Mouse (Mus musculus) embryo, embryonic 11 days (tissue): ENCODE data around the gene Nol6.

ENCODE experiments used
- DNase-seq: peaks from one replicate; pipeline ENCODE4 v3.0.0-alpha.2; 2015

Gene Nol6

DNA sequence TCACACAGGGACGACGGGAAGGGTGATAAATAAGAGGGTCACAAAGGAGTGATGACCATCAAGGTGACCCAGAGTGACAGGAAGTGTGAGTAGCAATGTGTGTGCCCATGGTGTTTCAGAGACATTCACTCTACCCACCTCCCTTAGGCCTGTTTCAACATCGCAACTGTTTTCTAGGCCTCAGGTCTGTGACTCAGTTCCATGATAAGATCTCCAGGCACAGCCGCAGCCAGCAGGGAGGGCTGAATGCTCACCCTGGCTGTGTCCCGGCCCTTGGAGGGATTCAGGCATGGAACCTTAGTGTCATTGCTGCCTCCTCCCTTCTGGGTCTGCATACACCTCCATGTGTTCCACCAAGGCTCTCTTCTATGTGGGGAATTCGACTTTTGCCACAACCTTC, 45.5 kb downstream of the Nol6 start:
- DNase-seq, result no peak

DNA sequence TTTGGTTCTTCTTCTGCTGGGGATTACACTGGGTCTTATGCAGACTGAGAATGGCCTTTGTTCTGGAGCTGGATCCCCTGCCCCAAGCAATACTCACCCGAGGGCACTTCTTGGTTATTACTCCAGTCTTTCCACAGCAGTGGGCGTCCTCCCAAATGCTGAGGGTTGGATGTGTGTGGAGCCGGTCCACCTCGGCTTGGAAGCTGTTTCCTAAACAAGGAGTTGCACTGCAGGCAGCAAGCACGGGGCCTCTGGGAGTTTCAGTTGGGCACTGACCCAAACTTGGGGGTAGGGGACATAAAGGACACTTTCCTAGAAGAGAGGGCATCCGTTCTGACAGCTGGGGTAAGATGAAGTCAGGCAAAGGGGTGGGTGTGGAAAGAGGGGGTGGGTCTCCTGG, 49.8 kb downstream of the Nol6 start:
- DNase-seq, result no peak

DNA sequence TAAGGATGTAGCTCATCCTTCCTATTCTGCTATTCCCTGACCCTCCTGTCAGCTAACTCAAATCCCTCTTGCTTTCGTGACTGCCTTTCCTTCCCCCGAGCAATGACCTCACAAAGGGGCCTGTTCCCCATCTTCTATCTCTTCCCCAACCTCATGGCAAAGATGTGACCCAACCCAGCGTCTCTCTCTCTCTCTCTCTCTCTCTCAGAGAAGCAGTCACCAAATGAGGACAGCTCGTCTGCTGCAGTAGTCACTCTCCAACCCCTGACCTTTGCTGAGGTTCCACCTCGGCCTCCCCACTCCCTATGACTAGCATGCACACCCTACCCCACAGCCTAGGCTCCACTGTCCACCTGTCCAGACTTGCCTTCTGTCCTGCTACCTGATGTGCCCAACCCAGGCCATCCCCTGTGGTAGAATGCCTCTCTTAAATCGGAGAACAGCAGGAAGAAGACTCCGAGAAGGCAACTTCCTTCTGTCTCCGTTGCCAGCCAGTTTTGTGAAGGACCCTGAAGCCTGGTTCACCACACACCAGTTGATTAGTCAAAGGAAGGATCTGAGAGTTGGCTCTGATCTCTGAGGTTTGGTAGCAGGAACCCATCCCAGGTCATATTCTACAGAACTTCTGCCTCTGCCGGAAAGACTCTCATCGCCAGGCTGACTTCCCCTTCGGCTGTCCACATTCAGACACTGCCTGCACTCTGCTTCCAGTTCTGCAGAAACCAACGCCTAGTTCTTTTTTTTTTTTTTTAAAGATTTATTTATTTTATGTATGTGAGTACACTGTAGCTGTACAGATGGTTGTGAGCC, 51.0 kb downstream of the Nol6 start:
- DNase-seq, result no peak

DNA sequence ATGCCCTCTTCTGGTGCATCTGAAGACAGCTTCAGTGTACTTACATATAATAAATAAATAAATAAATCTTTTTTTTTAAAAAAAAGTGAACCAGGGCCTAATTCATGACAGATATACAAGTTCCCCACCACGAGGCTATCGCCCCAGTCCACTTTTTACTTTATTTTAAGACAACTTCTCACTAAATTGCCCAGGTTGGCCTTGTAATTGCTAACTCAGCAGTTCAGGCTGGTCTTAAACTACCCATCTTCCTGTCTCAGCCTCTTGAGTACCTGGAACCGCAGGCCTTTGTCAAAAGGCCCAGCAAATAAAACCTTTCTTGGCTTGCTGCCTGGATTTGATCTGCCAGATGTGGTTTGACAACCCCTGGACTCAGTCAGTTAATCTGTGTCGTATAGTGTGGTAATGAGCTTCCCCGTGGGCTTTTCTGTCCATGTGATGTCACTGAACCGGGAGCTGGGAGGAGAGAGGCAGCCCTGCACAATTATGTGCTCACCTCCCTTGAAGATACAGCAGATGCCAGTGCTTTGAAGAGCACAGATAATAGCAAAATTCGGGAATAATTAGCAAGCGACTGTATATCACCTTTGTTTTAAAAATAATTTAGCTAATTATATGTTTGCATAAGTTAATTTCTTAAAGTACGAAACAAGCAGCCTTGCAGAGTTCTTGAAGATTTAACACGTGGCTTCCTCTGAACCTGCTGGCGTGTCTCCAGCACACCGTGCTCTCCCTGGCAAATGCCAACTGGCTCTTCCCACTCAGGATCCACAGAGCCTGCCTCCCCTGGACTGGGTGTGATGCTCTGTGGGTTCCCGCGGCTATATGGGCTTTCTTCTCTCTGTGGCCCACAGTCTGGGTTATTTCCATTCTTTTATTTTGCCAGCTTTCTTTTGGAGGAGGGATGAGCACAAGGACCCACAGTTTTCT, 52.5 kb downstream of the Nol6 start:
- no peak for DNase-seq

DNA sequence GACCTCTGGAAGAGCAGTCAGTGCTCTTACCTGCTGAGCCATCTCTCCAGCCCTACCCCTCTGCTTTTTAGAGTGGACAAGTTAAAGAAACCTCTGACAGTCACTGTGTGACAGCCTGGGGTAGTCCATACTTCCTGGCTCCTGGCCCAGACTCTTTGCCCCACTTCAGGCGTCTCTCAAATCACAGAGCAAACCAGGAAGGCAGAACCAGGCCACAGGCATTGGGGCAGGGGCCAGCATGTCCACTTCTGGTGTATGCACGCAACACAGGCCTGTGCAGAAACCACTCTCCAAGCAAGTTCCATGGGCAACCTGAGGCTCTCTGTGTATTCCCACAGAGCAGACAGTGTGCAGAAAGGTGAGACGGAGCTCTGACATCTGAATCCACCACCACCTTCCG, 59.1 kb downstream of the Nol6 start:
- DNase-seq, result no peak
